Mouse (Mus musculus) thymus, adult 2 months (tissue): ENCODE data around the gene Rinl. TPM values are rescaled to one million over a fixed set of nuclear protein-coding genes. Genes with fewer than 3 reads are reported as not detected.

Source experiments
- DNase-seq: peaks from one replicate; pipeline ENCODE4 v3.0.0; 2021
- H3K27ac ChIP-seq: fragments of 200-500 bp; 2 replicates; pipeline ENCODE4 v1.5.1; 2012; ENCODE audit warnings: low read length, control low read depth; ENCODE audit not compliant: control insufficient read depth, insufficient read depth
- H3K27me3 ChIP-seq: fragments of 200-500 bp; 2 replicates; pipeline ENCODE4 v1.6.1; 2012; ENCODE audit warnings: mild to moderate bottlenecking, low read length, moderate library complexity, mixed read lengths; ENCODE audit not compliant: control insufficient read depth, insufficient read depth
- H3K36me3 ChIP-seq: fragments of 200-500 bp; 2 replicates; pipeline ENCODE4 v1.6.1; 2012; ENCODE audit warnings: mild to moderate bottlenecking, low read length, moderate library complexity; ENCODE audit not compliant: control insufficient read depth, insufficient read depth
- H3K4me1 ChIP-seq: fragments of 200-500 bp; replicated peaks from 2 replicates; pipeline ENCODE4 v1.6.1; 2012; ENCODE audit warnings: low read length; ENCODE audit not compliant: control insufficient read depth, insufficient read depth
- H3K4me3 ChIP-seq: fragments of 200-500 bp; 2 replicates; pipeline ENCODE4 v1.5.1; 2012; ENCODE audit warnings: mild to moderate bottlenecking, low read length, control low read depth, moderate library complexity; ENCODE audit not compliant: control insufficient read depth, insufficient read depth
- CTCF ChIP-seq: fragments of 200-500 bp; IDR thresholded peaks from 2 replicates; pipeline ENCODE4 v1.5.1; 2012; ENCODE audit warnings: mild to moderate bottlenecking, control low read depth, low read length, moderate library complexity, borderline replicate concordance; ENCODE audit not compliant: control insufficient read depth, poor library complexity, insufficient read depth; ENCODE audit errors: extremely low read depth
- POLR2A ChIP-seq: fragments of 200-500 bp; IDR thresholded peaks from 2 replicates; pipeline ENCODE4 v1.6.1; 2012; ENCODE audit warnings: mild to moderate bottlenecking, low read length, control low read depth, moderate library complexity; ENCODE audit not compliant: control insufficient read depth, poor library complexity, insufficient read depth; ENCODE audit errors: extremely low read depth
- WGBS: fragments of 180-500 bp; shearing (Covaris S2); methylation state at CpG from one replicate; pipeline ENCODE4 v1.1.7; 2018; 5-methylcytosine and 5-hydroxymethylcytosine counted together
- polyA plus RNA-seq: library from polyadenylated mRNA; depleted of rRNA; stranded (reverse); fragments of >200 nt; gene quantifications from 2 replicates; pipeline ENCODE4 v1.2.3, GENCODE M21; 2012

The Rinl gene
- polyA plus RNA-seq, 1 experiment: 93.7 TPM

- peaks cover 73% of the 10 kb centered on the region for H3K36me3 ChIP-seq
- 97% methylated on average over 9 of the region's 9 CpGs for WGBS
These were observed 26.5 kb downstream of the Rinl start for GRCm38 (mm10) chr7:28815230-28815629.

GRCm38 (mm10) chr7:28816201-28816600 is 27.4 kb downstream of the Rinl start:
- Histone ChIP-seq H3K27me3 (no peaks in the 10 kb centered on the region), H3K4me3 (no peak overlapping the region), H3K36me3 (peaks cover 82% of the 10 kb centered on the region), H3K27ac (no peak overlapping the region), H3K4me1 (peaks cover 34% of the 10 kb centered on the region)
- WGBS: 79% methylated on average over 9 of the region's 9 CpGs
- TF ChIP-seq POLR2A (no peak), CTCF (no peak)
- DNase-seq: no peak

More at GRCm38 (mm10) chr7:28815230-28815629, 26.5 kb downstream of the Rinl start:
- Histone ChIP-seq H3K4me1 (peaks cover 26% of the 10 kb centered on the region), H3K27ac (no peak overlapping the region), H3K4me3 (no peak overlapping the region), H3K27me3 (no peaks in the 10 kb centered on the region)
- TF ChIP-seq POLR2A (no peak), CTCF (no peak)
- no peak for DNase-seq

- Histone ChIP-seq H3K27ac (no peak overlapping the region), H3K27me3 (no peaks in the 10 kb centered on the region), H3K4me1 (peaks cover 34% of the 10 kb centered on the region), H3K36me3 (peaks cover 90% of the 10 kb centered on the region), H3K4me3 (no peak overlapping the region)
- TF ChIP-seq POLR2A: no peak
- no peak for TF ChIP-seq CTCF
- 96% methylated on average over 10 of the region's 10 CpGs for WGBS
- no peak for DNase-seq
These were observed 28.2 kb downstream of the Rinl start for GRCm38 (mm10) chr7:28816920-28817319.

GRCm38 (mm10) chr7:28817524-28817923 is 28.8 kb downstream of the Rinl start:
- H3K4me1 ChIP-seq: peaks cover 28% of the 10 kb centered on the region

GRCm38 (mm10) chr7:28817957-28818356 is 29.2 kb downstream of the Rinl start:
- Histone ChIP-seq H3K27ac (no peak overlapping the region), H3K36me3 (peaks cover 96% of the 10 kb centered on the region), H3K4me3 (no peak overlapping the region), H3K27me3 (no peaks in the 10 kb centered on the region), H3K4me1 (peaks cover 26% of the 10 kb centered on the region)
- DNase-seq: no peak
- TF ChIP-seq POLR2A: no peak
- TF ChIP-seq CTCF: no peak
- WGBS: 90% methylated on average over 4 of the region's 4 CpGs

More at GRCm38 (mm10) chr7:28817524-28817923, 28.8 kb downstream of the Rinl start:
- H3K27me3 ChIP-seq: no peaks in the 10 kb centered on the region
- no peak overlapping the region for H3K4me3 ChIP-seq
- 95% methylated on average over 6 of the region's 6 CpGs for WGBS
- no peak for TF ChIP-seq POLR2A
- TF ChIP-seq CTCF: no peak
- no peak for DNase-seq
- H3K27ac ChIP-seq: no peak overlapping the region
- H3K36me3 ChIP-seq: peaks cover 96% of the 10 kb centered on the region

- H3K27me3 ChIP-seq: no peaks in the 10 kb centered on the region
- no peak for DNase-seq
- H3K27ac ChIP-seq: no peak overlapping the region
- no peak overlapping the region for H3K4me3 ChIP-seq
- TF ChIP-seq POLR2A (no peak), CTCF (no peak)
- peaks cover 92% of the 10 kb centered on the region for H3K36me3 ChIP-seq
- WGBS: 89% methylated on average over 18 of the region's 18 CpGs
- H3K4me1 ChIP-seq: peaks cover 24% of the 10 kb centered on the region
These were observed 29.7 kb downstream of the Rinl start for GRCm38 (mm10) chr7:28818436-28818835.
